Mouse (Mus musculus) liver, embryonic 13.5 days (tissue): Measurements from ENCODE around the gene Tle3. TPM values are rescaled to one million over a fixed set of nuclear protein-coding genes. Genes with fewer than 3 reads are reported as not detected.

Experiments used
- ATAC-seq: fragments of 200-750 bp; cut with Nextera tagmentation; 2 replicates; pipeline ENCODE4 v1.8.0; 2017; ENCODE audit warnings: low read depth, mild to moderate bottlenecking, moderate number of reproducible peaks, moderate library complexity
- DNase-seq: peaks from one replicate; pipeline ENCODE4 v3.0.0; 2022
- H3K27ac ChIP-seq: fragments of 300-500 bp; sonication (generic); 2 replicates; pipeline ENCODE4 v1.5.1; 2015; ENCODE audit warnings: moderate library complexity, mild to moderate bottlenecking, inconsistent platforms
- H3K27me3 ChIP-seq: fragments of 300-500 bp; sonication (generic); 2 replicates; pipeline ENCODE4 v1.6.1; 2015; ENCODE audit warnings: mild to moderate bottlenecking, inconsistent platforms
- H3K36me3 ChIP-seq: fragments of 300-500 bp; sonication (generic); 2 replicates; pipeline ENCODE4 v1.6.1; 2015; ENCODE audit warnings: mild to moderate bottlenecking, inconsistent platforms
- H3K4me1 ChIP-seq: fragments of 300-500 bp; sonication (generic); replicated peaks from 2 replicates; pipeline ENCODE4 v1.6.1; 2015; ENCODE audit warnings: inconsistent platforms
- H3K4me2 ChIP-seq: fragments of 300-500 bp; sonication (generic); 2 replicates; pipeline ENCODE4 v1.6.1; 2015; ENCODE audit warnings: inconsistent platforms, mild to moderate bottlenecking, moderate library complexity
- H3K4me3 ChIP-seq: fragments of 300-500 bp; sonication (generic); replicated peaks from 2 replicates; pipeline ENCODE4 v1.5.1; 2015; ENCODE audit warnings: mild to moderate bottlenecking, inconsistent platforms
- H3K9ac ChIP-seq: fragments of 300-500 bp; sonication (generic); 2 replicates; pipeline ENCODE4 v1.6.1; 2015; ENCODE audit warnings: mild to moderate bottlenecking, inconsistent platforms
- H3K9me3 ChIP-seq: fragments of 300-500 bp; sonication (generic); replicated peaks from 2 replicates; pipeline ENCODE4 v1.6.1; 2016; ENCODE audit warnings: inconsistent platforms
- WGBS: fragments of 180-500 bp; shearing (Covaris S2); methylation state at CpG from one replicate; pipeline ENCODE4 v1.1.7; 2015; ENCODE audit not compliant: insufficient replicate concordance; 5-methylcytosine and 5-hydroxymethylcytosine counted together
- polyA plus RNA-seq: library from polyadenylated mRNA; unstranded; fragments of >200 nt; fragmentation: Nextera tagmentation; extraction: Ambion mirVana; gene quantifications from 2 replicates; pipeline ENCODE4 v1.2.1, GENCODE M21; 2015

Gene Tle3
- polyA plus RNA-seq, 1 experiment from 2014 or later, result 3.7 TPM

DNA sequence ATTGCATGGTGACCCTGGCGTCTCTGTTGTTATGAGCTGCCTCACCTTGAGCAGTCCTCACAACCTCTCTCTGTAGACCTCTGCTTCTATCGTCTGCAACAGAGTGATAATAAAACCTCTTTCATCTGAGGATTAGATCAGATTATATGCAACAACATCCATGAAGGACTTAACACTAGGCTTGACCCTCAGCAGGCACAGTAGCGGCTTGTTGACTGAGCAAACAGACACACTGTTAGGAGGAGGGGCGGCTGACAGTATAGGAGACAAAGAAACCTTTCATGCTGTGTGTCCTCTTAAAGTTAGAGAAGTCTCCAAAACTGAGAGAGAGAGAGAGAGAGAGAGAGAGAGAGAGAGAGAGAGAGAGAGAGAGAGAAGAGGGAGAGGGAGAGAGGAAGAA lies 89.7 kb downstream of the Tle3 start:
- H3K4me1 ChIP-seq, result no peaks in the 10 kb centered on the region
- no peak overlapping the region for H3K4me3 ChIP-seq
- H3K36me3 ChIP-seq, result no peaks in the 10 kb centered on the region
- H3K4me2 ChIP-seq, result no peak overlapping the region
- no peaks in the 10 kb centered on the region for H3K9me3 ChIP-seq
- DNase-seq (no peak), ATAC-seq (no peak)
- no peak overlapping the region for H3K9ac ChIP-seq
- H3K27me3 ChIP-seq, result peaks cover 16% of the 10 kb centered on the region
- WGBS, result 33% methylated on average over 4 of the region's 4 CpGs
- H3K27ac ChIP-seq, result no peak overlapping the region

DNA sequence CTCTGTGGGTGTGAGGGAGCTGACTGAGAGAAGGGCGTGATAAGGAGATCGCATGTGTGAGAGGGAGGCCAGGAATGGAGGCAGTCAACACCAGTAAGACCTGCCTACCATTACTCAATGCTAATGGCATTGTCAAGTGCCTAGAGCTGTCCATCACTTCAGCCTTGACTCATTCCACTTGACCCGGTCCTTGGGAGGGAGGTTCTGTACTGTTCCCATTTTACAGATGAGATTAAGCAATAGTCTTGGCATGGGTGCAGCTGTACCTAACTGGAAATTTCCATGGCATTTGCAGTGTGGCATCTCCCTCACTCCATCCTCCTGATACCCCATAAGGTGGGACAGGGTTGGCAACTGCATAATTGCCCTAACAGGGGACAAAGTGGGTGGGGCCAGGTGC lies 95.3 kb downstream of the Tle3 start:
- Histone ChIP-seq H3K4me2 (no peak overlapping the region), H3K4me3 (no peak overlapping the region), H3K4me1 (no peaks in the 10 kb centered on the region), H3K9ac (no peak overlapping the region), H3K27ac (no peak overlapping the region), H3K27me3 (0 out of 2 replicates have a peak, but pooled peaks cover 3% of the 10 kb centered on the region), H3K9me3 (no peaks in the 10 kb centered on the region), H3K36me3 (no peaks in the 10 kb centered on the region)
- ATAC-seq, result no peak
- no peak for DNase-seq
- 59% methylated on average over 3 of the region's 3 CpGs for WGBS
